Mouse (Mus musculus) brain, embryonic 14.5 days (tissue): Measurements from ENCODE around the gene Cntd1. TPM values are rescaled to one million over a fixed set of nuclear protein-coding genes. Genes with fewer than 3 reads are reported as not detected.
"Not testable (repeated sequence)": the region's sequence is repeated elsewhere in the genome, so short reads cannot be mapped to it uniquely, and the experiment has no call there.

Experiments
- DNase-seq: peaks from one replicate; pipeline ENCODE4 v3.0.0-alpha.2; 2011; ENCODE audit warnings: low read depth
- CTCF ChIP-seq: fragments of 200-500 bp; IDR thresholded peaks from 2 replicates; pipeline ENCODE4 v1.5.1; 2012; ENCODE audit warnings: inconsistent platforms, mild to moderate bottlenecking, moderate library complexity, borderline replicate concordance; ENCODE audit not compliant: insufficient read depth, insufficient read length; ENCODE audit errors: extremely low read depth
- POLR2A ChIP-seq: fragments of 200-500 bp; IDR thresholded peaks from 2 replicates; pipeline ENCODE4 v1.6.1; 2012; ENCODE audit warnings: mild to moderate bottlenecking, inconsistent platforms, borderline replicate concordance; ENCODE audit not compliant: poor library complexity, insufficient read depth, insufficient read length, severe bottlenecking; ENCODE audit errors: extremely low read depth
- polyA plus RNA-seq: library from polyadenylated mRNA; depleted of rRNA; stranded (reverse); fragments of >200 nt; gene quantifications from 2 replicates; pipeline ENCODE4 v1.2.3, GENCODE M21; 2012

The Cntd1 gene
- polyA plus RNA-seq, 1 experiment: 0.53 TPM

GRCm38 (mm10) chr11:101307744-101308143, 28.9 kb downstream of the Cntd1 start:
- TF ChIP-seq POLR2A (no peak), CTCF (no peak)
- no peak for DNase-seq

GRCm38 (mm10) chr11:101311083-101311482, 32.3 kb downstream of the Cntd1 start:
- TF ChIP-seq POLR2A (no peak), CTCF (no peak)
- DNase-seq: no peak

- no peak for TF ChIP-seq POLR2A
- DNase-seq: no peak
Measured at GRCm38 (mm10) chr11:101312150-101312549, 33.3 kb downstream of the Cntd1 start.

- no peak for DNase-seq
- no peak for TF ChIP-seq POLR2A
- no peak for TF ChIP-seq CTCF
Measured at GRCm38 (mm10) chr11:101314567-101314966, 35.8 kb downstream of the Cntd1 start.

- DNase-seq: no peak
- TF ChIP-seq CTCF: no peak
- no peak for TF ChIP-seq POLR2A
Measured at GRCm38 (mm10) chr11:101315082-101315650, 36.4 kb downstream of the Cntd1 start.

GRCm38 (mm10) chr11:101315665-101316500, 37.1 kb downstream of the Cntd1 start, which contains the start of gene Psme3:
TSS of gene Psme3 (plus strand) at chr11:101316213.
- peak; percentile 97 for DNase-seq

GRCm38 (mm10) chr11:101316501-101316917, 37.7 kb downstream of the Cntd1 start:
- DNase-seq: no peak
- TF ChIP-seq POLR2A (no peak), CTCF (no peak)

More at GRCm38 (mm10) chr11:101315665-101316500, 37.1 kb downstream of the Cntd1 start, which contains the start of gene Psme3:
- TF ChIP-seq CTCF (no peak), POLR2A (peak; percentile 95)

GRCm38 (mm10) chr11:101323609-101324008, 44.8 kb downstream of the Cntd1 start:
- no peak for TF ChIP-seq POLR2A
- TF ChIP-seq CTCF: peak; percentile 97
- DNase-seq: peak; percentile 82

GRCm38 (mm10) chr11:101324763-101325162, 46.0 kb downstream of the Cntd1 start, which contains the start of gene Aoc2:
TSS of gene Aoc2 (plus strand) at chr11:101325063.
- no peak for DNase-seq
- TF ChIP-seq CTCF: no peak
- no peak for TF ChIP-seq POLR2A

GRCm38 (mm10) chr11:101325201-101325600, 46.4 kb downstream of the Cntd1 start:
- DNase-seq: not testable (repeated sequence)

- DNase-seq: no peak
- TF ChIP-seq POLR2A (no peak), CTCF (no peak)
Measured at GRCm38 (mm10) chr11:101326147-101326546, 47.3 kb downstream of the Cntd1 start.

GRCm38 (mm10) chr11:101327311-101327710, 48.5 kb downstream of the Cntd1 start:
- TF ChIP-seq CTCF: no peak
- TF ChIP-seq POLR2A: no peak
- no peak for DNase-seq
